ENCODE assay signal across 9 mouse cellular contexts in genomic region chr19:10831424-10831823, GRCm38 (mm10). TPM values are rescaled to one million over a fixed set of nuclear protein-coding genes. Genes with fewer than 3 reads are reported as not detected.
DNase-seq lines count a peak whose midpoint lies in the region; ATAC-seq and TF ChIP-seq lines count a peak whose summit lies in the region.
"Had no signal": no experiment of that assay in that cellular context is flagged by ENCODE, and none has a peak within 500 bp of the region (broad histone marks: within the 10 kb centered on the region; RNA-seq: fewer than 3 reads in every experiment).

No protein-coding gene starts in this region.

- H3K9ac ChIP-seq in heart, embryonic 11.5 days (ENCODE audit: low read depth, low read length) = no peak overlapping the region
- no peak overlapping the region for H3K9ac ChIP-seq in MEL (ENCODE audit: control insufficient read depth, low read depth, low read length, poor library complexity, severe bottlenecking)
- no peak overlapping the region for H3K9ac ChIP-seq in stomach, embryonic 15.5 days
- H3K9ac ChIP-seq: lung, embryonic 15.5 days had no signal

- no peak overlapping the region for H3K4me3 ChIP-seq in heart, embryonic 11.5 days (ENCODE audit: low read depth, low read length)
- H3K4me3 ChIP-seq in MEL (ENCODE audit: control insufficient read depth in 1 of 2, insufficient read depth in 1 of 2, low read depth in 2 of 2, low read length in 2 of 2) (no peak overlapping the region), macrophage (ENCODE audit: inconsistent target) (no peak overlapping the region)
- no peak overlapping the region for H3K4me3 ChIP-seq in stomach, embryonic 15.5 days (replicated peaks)
- H3K4me3 ChIP-seq: lung, embryonic 15.5 days had no signal

- no peak for TF ChIP-seq EP300 in MEL (IDR thresholded peaks at IDR 0.05; ENCODE audit: low read depth in 1 of 2, low read length in 2 of 2)

- H3K36me3 ChIP-seq in heart, embryonic 11.5 days (ENCODE audit: control insufficient read depth, insufficient read depth, low read length) = no peaks in the 10 kb centered on the region
- H3K36me3 ChIP-seq in MEL (ENCODE audit: control insufficient read depth in 1 of 2, insufficient read depth in 2 of 2, low read length in 2 of 2) (peaks cover 0 to 4% of the 10 kb centered on the region in 2 experiments; a peak in 1 of 4 replicates), macrophage (ENCODE audit: inconsistent target) (no peaks in the 10 kb centered on the region)
- H3K36me3 ChIP-seq in stomach, embryonic 15.5 days = no peaks in the 10 kb centered on the region
- H3K36me3 ChIP-seq: lung, embryonic 15.5 days had no signal

- intact Hi-C loops in gastrocnemius, postnatal 36 days (cut with DNase I) = no loop called here

- no peak; the same call in 1 of the 2 replicates for ATAC-seq in heart, embryonic 11.5 days (replicated peaks; ENCODE audit: insufficient number of reproducible peaks, low FRiP score, low TSS enrichment)
- peak; percentile 31; the same call in 1 of the 2 replicates for ATAC-seq in stomach, embryonic 15.5 days (ENCODE audit: insufficient read depth, low FRiP score, low read depth)

- no peak overlapping the region for H3K4me2 ChIP-seq in heart, embryonic 11.5 days
- H3K4me2 ChIP-seq in stomach, embryonic 15.5 days = no peak overlapping the region
- H3K4me2 ChIP-seq: lung, embryonic 15.5 days had no signal

- DNase-seq in heart, adult 11 months = peak; percentile 96
- DNase-seq in MEL (ENCODE audit: low read depth, low spot score) = peak; percentile 69
- peak; percentile 65 to 68 for DNase-seq in cerebellum, adult 18-20 months
- peak; percentile 45 to 50 for DNase-seq in gastrocnemius, postnatal 36 days
- DNase-seq in kidney, postnatal 25 days = peak; percentile 68 to 74

- H3K4me1 ChIP-seq in heart, embryonic 11.5 days (ENCODE audit: control insufficient read depth, insufficient read depth, low read length) = no peaks in the 10 kb centered on the region
- H3K4me1 ChIP-seq in MEL (ENCODE audit: control insufficient read depth in 1 of 2, insufficient read depth in 2 of 2, low read length in 2 of 2) = peaks cover 0 to 9% of the 10 kb centered on the region in 2 experiments; a peak in 2 of 4 replicates
- H3K4me1 ChIP-seq in stomach, embryonic 15.5 days = no peaks in the 10 kb centered on the region; the same call in 1 of the 2 replicates

- H3K79me2 ChIP-seq in MEL (ENCODE audit: control insufficient read depth, insufficient read depth, low read length, poor library complexity) = no peaks in the 10 kb centered on the region
- no peaks in the 10 kb centered on the region for H3K79me2 ChIP-seq in macrophage (ENCODE audit: inconsistent target)

- H3K27ac ChIP-seq in heart, embryonic 11.5 days (ENCODE audit: low read depth, low read length) = no peak overlapping the region
- H3K27ac ChIP-seq in MEL (ENCODE audit: control insufficient read depth, low read depth, low read length) (no peak overlapping the region), macrophage (peak overlapping the region; percentile 25)
- no peak overlapping the region for H3K27ac ChIP-seq in stomach, embryonic 15.5 days
- H3K27ac ChIP-seq: lung, embryonic 15.5 days had no signal

- peak; percentile 50 to 87 (median 78) for TF ChIP-seq CTCF in MEL (IDR thresholded peaks at IDR 0.05 in 2 of 3, conservative IDR thresholded peaks at IDR 0.05 in 1 of 3; ENCODE audit: control insufficient read depth in 1 of 3, insufficient read depth in 1 of 3, low read depth in 2 of 3, low read length in 3 of 3, poor library complexity in 1 of 3, severe bottlenecking in 1 of 3)

- no peak for TF ChIP-seq POLR2A in MEL (IDR thresholded peaks at IDR 0.05; ENCODE audit: control insufficient read depth in 1 of 2, insufficient read depth in 1 of 2, low read depth in 1 of 2, low read length in 2 of 2, poor library complexity in 1 of 2)

- no peaks in the 10 kb centered on the region for H3K9me3 ChIP-seq in heart, embryonic 11.5 days (replicated peaks; ENCODE audit: control insufficient read depth, low read length)
- H3K9me3 ChIP-seq in MEL (replicated peaks; ENCODE audit: insufficient read depth, low read length) = no peaks in the 10 kb centered on the region
- no peaks in the 10 kb centered on the region for H3K9me3 ChIP-seq in stomach, embryonic 15.5 days
- H3K9me3 ChIP-seq: lung, embryonic 15.5 days had no signal

- no peaks in the 10 kb centered on the region for H3K27me3 ChIP-seq in heart, embryonic 11.5 days (ENCODE audit: control insufficient read depth, insufficient read depth, low read length)
- peaks cover 0 to 7% of the 10 kb centered on the region in 2 experiments; a peak in 2 of 4 replicates for H3K27me3 ChIP-seq in MEL (ENCODE audit: control insufficient read depth in 1 of 2, insufficient read depth in 2 of 2, low read length in 2 of 2)
- H3K27me3 ChIP-seq in stomach, embryonic 15.5 days (replicated peaks) = no peaks in the 10 kb centered on the region
- H3K27me3 ChIP-seq: lung, embryonic 15.5 days had no signal

- 9% methylated on average over 5 of the region's 5 CpGs for WGBS in heart, embryonic 11.5 days (ENCODE audit: insufficient replicate concordance)
- WGBS in macrophage (ENCODE audit: missing documents) = 12% methylated on average over 4 of the region's 5 CpGs
- 11% methylated on average over 5 of the region's 5 CpGs for WGBS in stomach, embryonic 15.5 days

- TF ChIP-seq RAD21 in MEL (IDR thresholded peaks at IDR 0.05; ENCODE audit: low read depth, low read length) = peak; percentile 68

TF ChIP-seq in MEL, 35 proteins besides CTCF, POLR2A, EP300 and RAD21:
- TF ChIP-seq NRF1 (IDR thresholded peaks at IDR 0.05; ENCODE audit: insufficient read depth, low read depth, low read length, poor library complexity, severe bottlenecking) (no peak), SIN3A (IDR thresholded peaks at IDR 0.05; ENCODE audit: low read length) (no peak), GATA1 (IDR thresholded peaks at IDR 0.05; ENCODE audit: low read depth, low read length) (0 out of 2 replicates have a peak, but pooled peaks have one; percentile 7), SMC3 (IDR thresholded peaks at IDR 0.05; ENCODE audit: low read depth, low read length) (peak; percentile 68)

RNA-seq across cellular contexts. Expression of gene Cd6, which starts 1.6 kb away (rescaled TPM):
- polyA plus RNA-seq in heart, embryonic 11.5 days (2014; fragmentation: Nextera tagmentation; extraction: Ambion mirVana) = not detected in 2 replicates
- total RNA-seq in MEL (2012; rRNA removed) = not detected in 2 replicates
- polyA plus RNA-seq in MEL (2012; ENCODE audit: insufficient read depth in 1 of 2, insufficient read length in 2 of 2, low read depth in 1 of 2, low replicate concordance in 2 of 2, missing spikeins in 1 of 2) (not detected), macrophage (2018) (0.06 to 0.12 TPM in 2 of 3 replicates, not detected in the other)
- under 1 TPM in 1 of 2 experiments, not detected in 1; 0.87 TPM for total RNA-seq in gastrocnemius, postnatal 36 days (2021)
- total RNA-seq in macrophage (2018; cell fraction: chromatin; rRNA removed) = under 1 TPM in 1 of 26 experiments, not detected in 25; 0.71 TPM
- total RNA-seq in macrophage (2018; cell fraction: cytosol; rRNA removed) = under 1 TPM in 2 of 26 experiments, not detected in 24; 0.07 TPM
- total RNA-seq in macrophage (2018; cell fraction: nucleus; rRNA removed) = under 1 TPM in 1 of 26 experiments, not detected in 25; 0.48 TPM
- polyA plus RNA-seq in stomach, embryonic 15.5 days (2015; fragmentation: Nextera tagmentation; extraction: Ambion mirVana) = 0.48 and 1.0 TPM in 2 replicates

RNA-seq across cellular contexts. Expression of gene Slc15a3, which starts 8.1 kb away (rescaled TPM):
- 0.19 and 0.31 TPM in 2 replicates for polyA plus RNA-seq in heart, embryonic 11.5 days (2014; fragmentation: Nextera tagmentation; extraction: Ambion mirVana)
- not detected in 2 replicates for total RNA-seq in MEL (2012; rRNA removed)
- not detected for polyA plus RNA-seq in MEL (2012; ENCODE audit: insufficient read depth in 1 of 2, insufficient read length in 2 of 2, low read depth in 1 of 2, low replicate concordance in 2 of 2, missing spikeins in 1 of 2)
- under 1 TPM; 0.42 to 0.43 TPM for total RNA-seq in gastrocnemius, postnatal 36 days (2021)
- total RNA-seq in macrophage (2018; cell fraction: chromatin; rRNA removed) = 100 to 1,000 TPM; 207 to 998 (median 456) TPM
- total RNA-seq in macrophage (2018; cell fraction: cytosol; rRNA removed) = 1,000 to 10,000 TPM in 1 of 26 experiments, 100 to 1,000 TPM in 25; 372 to 1,028 (median 651) TPM
- total RNA-seq in macrophage (2018; cell fraction: nucleus; rRNA removed) = 1,000 to 10,000 TPM in 8 of 26 experiments, 100 to 1,000 TPM in 18; 401 to 1,189 (median 870) TPM
- polyA plus RNA-seq in macrophage (2018) = 344 to 583 TPM (median 414 TPM) in 3 replicates
- polyA plus RNA-seq in stomach, embryonic 15.5 days (2015; fragmentation: Nextera tagmentation; extraction: Ambion mirVana) = 0.45 and 0.49 TPM in 2 replicates

RNA-seq across cellular contexts. Expression of gene Tmem132a, which starts 38.3 kb away (rescaled TPM):
- 35.5 and 37.2 TPM in 2 replicates for polyA plus RNA-seq in heart, embryonic 11.5 days (2014; fragmentation: Nextera tagmentation; extraction: Ambion mirVana)
- not detected in 2 replicates for total RNA-seq in MEL (2012; rRNA removed)
- polyA plus RNA-seq in MEL (2012; ENCODE audit: insufficient read depth in 1 of 2, insufficient read length in 2 of 2, low read depth in 1 of 2, low replicate concordance in 2 of 2, missing spikeins in 1 of 2) = not detected
- total RNA-seq in gastrocnemius, postnatal 36 days (2021) = 1 to 10 TPM; 5.3 to 6.0 TPM
- 10 to 100 TPM in 10 of 26 experiments, 1 to 10 TPM in 16; 5.0 to 17.4 (median 7.9) TPM for total RNA-seq in macrophage (2018; cell fraction: chromatin; rRNA removed)
- 10 to 100 TPM in 1 of 26 experiments, 1 to 10 TPM in 25; 2.0 to 11.2 (median 6.0) TPM for total RNA-seq in macrophage (2018; cell fraction: cytosol; rRNA removed)
- total RNA-seq in macrophage (2018; cell fraction: nucleus; rRNA removed) = 10 to 100 TPM in 15 of 26 experiments, 1 to 10 TPM in 11; 4.9 to 32.2 (median 12.9) TPM
- 6.0 to 22.3 TPM (median 10.1 TPM) in 3 replicates for polyA plus RNA-seq in macrophage (2018)
- 59.9 and 65.6 TPM in 2 replicates for polyA plus RNA-seq in stomach, embryonic 15.5 days (2015; fragmentation: Nextera tagmentation; extraction: Ambion mirVana)

RNA-seq across cellular contexts. Expression of gene Tmem109, which starts 50.4 kb away (rescaled TPM):
- polyA plus RNA-seq in heart, embryonic 11.5 days (2014; fragmentation: Nextera tagmentation; extraction: Ambion mirVana) = 66.7 and 71.0 TPM in 2 replicates
- total RNA-seq in MEL (2012; rRNA removed) = 20.6 and 30.4 TPM in 2 replicates
- 10 to 100 TPM in 1 of 2 experiments, not detected in 1; 42.4 TPM for polyA plus RNA-seq in MEL (2012; ENCODE audit: insufficient read depth in 1 of 2, insufficient read length in 2 of 2, low read depth in 1 of 2, low replicate concordance in 2 of 2, missing spikeins in 1 of 2)
- total RNA-seq in gastrocnemius, postnatal 36 days (2021) = 100 to 1,000 TPM; 218 to 234 TPM
- 10 to 100 TPM in 8 of 26 experiments, 1 to 10 TPM in 17, not detected in 1; 1.3 to 27.8 (median 6.8) TPM for total RNA-seq in macrophage (2018; cell fraction: chromatin; rRNA removed)
- total RNA-seq in macrophage (2018; cell fraction: cytosol; rRNA removed) = 10 to 100 TPM; 22.0 to 60.5 (median 35.6) TPM
- 10 to 100 TPM in 25 of 26 experiments, 1 to 10 TPM in 1; 5.5 to 63.8 (median 25.4) TPM for total RNA-seq in macrophage (2018; cell fraction: nucleus; rRNA removed)
- polyA plus RNA-seq in macrophage (2018) = 30.6 to 77.7 TPM (median 50.2 TPM) in 3 replicates
- polyA plus RNA-seq in stomach, embryonic 15.5 days (2015; fragmentation: Nextera tagmentation; extraction: Ambion mirVana) = 112 and 118 TPM in 2 replicates

Comparison
In these comparisons a context has a peak if more than half of its experiments do, and no peak if none do; other contexts are left out.
1. RNA of gene Slc15a3, which starts 8.1 kb away (polyA plus RNA-seq): 344 to 583 TPM in macrophage; 0.45 to 0.49 TPM in stomach, embryonic 15.5 days, 0.19 to 0.31 TPM in heart, embryonic 11.5 days and not detected in MEL; every median in the first group is over 100 times any median in the second.
2. Peak in every context shown above with its lines, with median percentiles within 50 percentile points of each other: DNase-seq.